Mouse (Mus musculus) liver, embryonic 14.5 days (tissue): ENCODE measurements around the gene Acot11.

Source experiments
- CTCF ChIP-seq: IDR thresholded peaks from 2 replicates; pipeline ENCODE4 v1.5.1; 2016; ENCODE audit warnings: antibody characterized with exemption, low read depth, control low read depth
- EP300 ChIP-seq: IDR thresholded peaks from 2 replicates; pipeline ENCODE4 v1.6.1; 2016; ENCODE audit warnings: antibody characterized with exemption, low read depth

- TF ChIP-seq CTCF: no peak
- no peak for TF ChIP-seq EP300
These were observed 66.9 kb downstream of the Acot11 start for GRCm38 (mm10) chr4:106737904-106738303.
